Mouse (Mus musculus) naive thymus-derived CD4-positive, alpha-beta T cell, adult 2 months (primary cell): ENCODE measurements around the gene Cntfr.

ENCODE experiments used
- DNase-seq: peaks from one replicate; pipeline ENCODE4 v3.0.0-alpha.2; 2011; ENCODE audit warnings: low read depth

The Cntfr gene

DNA sequence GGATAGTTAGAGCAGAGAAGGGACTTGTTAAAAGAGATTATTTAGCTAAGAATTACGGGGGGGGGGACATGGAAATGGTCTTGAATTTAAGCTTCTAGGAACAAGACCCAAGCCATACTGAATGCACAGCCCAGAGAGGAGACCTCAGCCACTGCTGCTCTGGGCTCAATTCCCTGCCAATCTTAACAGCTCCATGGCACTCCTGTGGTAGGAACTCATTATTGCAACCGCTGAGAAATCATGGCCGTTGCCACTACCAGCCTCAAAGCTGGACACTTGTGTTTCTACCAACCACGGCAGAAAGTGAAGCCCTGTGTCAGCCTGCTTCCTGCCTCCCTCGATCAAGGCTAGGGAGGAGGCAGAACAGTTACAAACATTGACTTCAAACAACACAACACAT is 51.4 kb downstream of the Cntfr start:
- DNase-seq, result no peak

DNA sequence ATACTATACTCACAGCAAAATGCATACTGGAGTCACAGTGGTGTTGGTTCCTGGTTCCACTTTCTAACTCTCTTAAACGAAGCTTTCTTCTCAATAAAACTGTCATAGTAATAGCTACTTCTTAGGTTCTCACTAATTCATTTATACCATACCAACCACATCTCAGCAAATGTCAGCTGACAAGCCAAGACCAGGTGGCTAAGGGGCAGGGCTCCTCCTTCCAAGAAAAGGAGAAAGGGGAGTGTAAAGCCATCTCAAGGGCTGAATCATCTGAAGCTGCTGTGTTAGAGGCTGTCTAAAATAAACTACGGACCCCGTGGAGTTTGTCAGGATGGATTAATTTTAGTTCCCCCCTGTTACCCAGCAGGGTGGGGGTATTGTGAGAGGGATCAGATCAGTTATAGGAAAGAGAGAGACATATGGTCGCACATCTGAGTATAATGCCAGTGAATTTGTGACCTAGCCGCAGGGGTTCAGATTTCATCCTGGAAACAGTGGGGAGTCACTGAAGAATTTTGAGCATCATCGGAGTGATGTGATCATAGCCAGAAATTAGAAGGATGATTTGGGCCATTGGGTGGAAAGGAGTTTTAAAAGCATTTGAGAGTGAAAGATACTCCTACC is 55.6 kb downstream of the Cntfr start:
- DNase-seq, result no peak

DNA sequence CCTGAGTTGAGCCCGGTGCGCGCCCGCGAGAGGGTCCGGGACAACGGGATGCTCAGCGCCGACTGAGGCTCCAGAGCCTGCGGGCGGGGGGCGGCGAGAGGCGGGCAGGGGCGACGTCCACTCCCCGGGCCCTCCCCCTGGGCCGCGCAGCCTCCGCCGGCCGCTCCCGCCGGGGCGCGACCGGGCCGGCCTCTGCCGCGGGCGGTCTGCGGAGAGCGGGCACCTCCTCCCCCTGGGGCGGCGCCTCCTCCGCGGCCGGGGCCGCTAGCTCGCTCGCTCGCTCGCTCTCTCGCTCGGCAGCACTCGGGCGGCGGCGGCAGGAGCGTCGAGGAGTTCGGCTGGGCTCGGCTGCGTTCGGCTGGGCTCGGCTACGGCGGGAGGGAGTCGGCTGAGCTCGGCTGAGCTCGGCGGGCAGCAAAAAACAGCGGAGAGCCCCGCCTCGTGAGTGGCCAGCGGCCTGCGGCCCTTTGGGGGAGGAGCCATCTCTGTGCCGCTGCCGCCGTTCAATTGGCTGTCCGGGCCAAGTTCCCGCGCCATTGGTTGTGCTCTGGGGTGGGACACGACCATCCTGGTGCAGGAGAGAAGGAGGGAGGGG is 56.9 kb downstream of the Cntfr start, which contains the start of gene Enho:
Enho (minus strand) TSS at position 412 of the 595 bp plus-strand sequence.
- DNase-seq, result peak; percentile 90

DNA sequence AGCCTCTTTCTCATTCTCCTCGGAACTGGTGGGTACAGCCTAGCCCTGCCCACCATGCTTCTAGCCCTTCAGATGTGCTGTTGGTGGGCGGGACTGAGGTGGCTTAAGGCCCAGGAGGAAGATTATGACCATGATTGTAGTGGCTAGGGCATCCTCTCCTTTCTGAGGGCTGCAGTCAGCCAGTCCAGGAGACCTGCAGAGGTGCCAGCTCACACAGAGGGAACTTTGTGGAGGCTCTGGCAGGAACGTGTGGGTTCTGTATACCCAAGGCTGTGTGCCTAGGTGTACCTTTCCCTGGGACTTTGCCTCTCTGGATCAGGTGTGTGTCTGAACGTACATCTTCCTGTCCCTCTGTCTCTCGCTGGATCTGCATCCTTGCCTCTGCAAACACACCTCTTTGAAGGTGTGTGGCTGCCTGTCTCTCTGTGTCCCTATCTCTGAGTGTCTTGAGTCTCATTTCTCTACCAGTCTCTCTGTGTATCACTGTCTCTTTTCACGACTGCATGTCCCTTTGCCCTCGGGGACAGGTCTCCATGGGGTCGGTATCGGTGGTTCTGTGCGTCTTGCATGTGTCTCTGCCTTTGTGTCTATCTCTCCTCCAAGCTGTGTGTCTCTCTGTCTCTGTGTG is 57.6 kb downstream of the Cntfr start:
- DNase-seq, result peak; percentile 56

DNA sequence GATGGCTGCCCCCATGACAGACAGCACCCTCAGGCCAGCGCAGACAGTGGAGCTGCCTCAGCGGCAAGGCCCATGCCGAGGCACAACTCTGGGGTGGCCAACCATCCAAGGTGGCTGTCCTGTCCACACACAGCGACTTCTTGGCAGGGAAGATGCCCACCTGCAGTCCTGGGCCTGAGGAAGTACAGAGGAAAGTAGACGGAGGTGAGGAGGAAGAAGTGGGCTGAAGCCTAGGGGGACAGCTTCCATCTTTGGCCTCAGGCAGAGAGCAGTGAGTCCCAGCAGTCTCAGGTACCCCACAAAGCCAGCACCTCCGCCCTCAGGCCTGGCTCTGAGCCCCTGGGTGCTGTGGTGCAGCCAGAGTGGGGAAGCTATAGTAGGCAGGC is 58.1 kb downstream of the Cntfr start:
- no peak for DNase-seq

DNA sequence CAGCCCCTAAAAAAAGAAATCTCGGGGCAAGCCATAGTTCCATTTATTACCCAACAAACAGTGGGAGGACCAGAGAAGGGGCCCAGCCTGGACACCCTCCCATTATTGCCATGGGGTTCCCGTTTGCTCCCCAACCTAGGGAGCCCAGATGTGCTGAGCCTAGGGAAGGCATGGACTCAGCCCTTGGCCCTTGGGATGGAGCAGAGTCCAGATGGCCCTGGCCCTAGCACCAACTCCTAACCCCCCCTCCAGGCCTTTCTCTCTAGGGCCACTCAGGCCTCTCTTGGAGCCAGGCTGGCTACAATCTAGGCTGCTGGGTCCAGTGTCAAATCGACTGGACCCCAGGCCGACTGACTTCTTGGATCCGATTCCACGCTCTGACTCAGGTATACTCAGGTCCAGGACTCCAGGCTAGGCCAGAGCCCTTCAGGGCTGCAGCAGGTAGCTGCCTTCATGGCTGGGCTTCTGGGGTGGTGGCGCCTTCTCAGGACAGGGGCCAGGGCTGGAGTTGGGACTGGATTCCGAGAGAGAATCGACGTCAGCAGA is 58.6 kb downstream of the Cntfr start:
- no peak for DNase-seq

DNA sequence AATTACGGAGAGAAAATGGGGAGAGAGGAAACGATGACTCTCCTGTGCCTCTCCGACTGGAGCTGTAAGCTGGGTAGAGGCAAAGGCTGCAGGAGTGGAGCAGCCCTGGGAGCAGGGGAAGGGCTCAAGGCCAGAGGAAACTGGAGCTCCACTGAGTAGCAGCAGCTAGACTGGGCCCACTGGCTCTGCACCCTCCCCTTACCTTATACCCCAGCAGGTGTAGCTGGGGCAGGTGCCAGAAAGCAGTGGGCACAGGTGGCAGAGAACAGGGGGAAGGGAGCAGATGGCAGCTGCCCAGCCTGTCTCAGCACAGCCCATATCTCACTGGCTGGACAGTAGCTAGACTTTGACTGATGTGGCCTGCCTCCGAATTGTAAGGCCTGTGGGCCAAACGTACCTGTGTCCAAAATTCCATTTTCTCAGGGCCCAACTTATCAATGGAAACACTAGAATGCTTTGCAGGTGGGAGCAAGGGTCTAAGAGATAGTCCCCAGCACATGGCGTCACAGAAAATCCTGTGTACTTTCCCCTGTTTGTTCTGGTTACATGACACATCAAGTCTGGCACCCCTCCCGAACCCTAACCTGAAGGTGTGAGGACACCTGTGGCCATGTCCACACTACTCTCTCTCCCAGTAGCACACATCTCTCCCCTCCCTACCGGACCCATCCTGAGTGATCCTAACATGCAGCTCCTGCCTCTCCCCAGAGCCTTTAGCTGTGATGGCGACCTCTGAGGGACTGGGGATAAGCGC is 59.8 kb downstream of the Cntfr start:
- DNase-seq, result no peak

DNA sequence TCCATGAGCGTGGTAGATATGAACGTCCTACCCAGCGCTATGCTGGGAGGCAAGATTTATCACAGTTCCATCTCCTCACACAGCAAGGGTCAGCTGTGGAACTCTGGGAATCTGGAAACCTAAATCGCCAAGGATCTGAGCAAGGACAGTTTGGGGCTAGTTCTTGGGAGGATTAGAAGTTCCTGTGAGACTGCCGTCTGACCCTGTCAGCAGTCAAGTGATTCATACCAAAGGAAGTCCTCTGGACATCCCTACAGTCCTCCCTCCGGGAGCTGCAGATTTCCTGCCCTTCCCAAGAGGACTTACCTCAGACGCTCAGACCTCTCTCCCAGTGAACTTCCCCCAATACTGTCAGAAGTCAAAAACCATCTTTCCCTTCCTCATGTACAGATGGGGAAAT is 60.5 kb downstream of the Cntfr start:
- DNase-seq, result no peak

DNA sequence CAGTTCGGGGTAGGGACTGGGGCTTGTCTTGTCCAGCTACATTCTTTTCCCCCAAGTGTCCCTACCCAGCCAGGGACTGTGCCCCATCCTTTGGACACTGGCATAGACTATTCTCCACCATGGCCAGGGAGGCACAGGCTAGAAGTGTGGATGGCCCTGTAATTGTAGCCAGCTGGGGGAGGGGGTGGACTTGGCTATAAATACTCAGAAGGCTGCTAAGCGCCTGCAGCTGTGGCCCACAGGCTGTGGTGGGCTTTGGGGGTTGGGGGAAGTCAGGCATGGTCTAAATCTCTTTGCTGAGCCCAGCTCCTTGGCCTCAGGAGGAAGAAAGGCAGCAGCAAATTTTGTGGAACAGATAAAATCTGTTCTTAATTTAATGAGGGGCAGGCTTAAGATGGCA is 61.0 kb downstream of the Cntfr start:
- DNase-seq, result no peak

DNA sequence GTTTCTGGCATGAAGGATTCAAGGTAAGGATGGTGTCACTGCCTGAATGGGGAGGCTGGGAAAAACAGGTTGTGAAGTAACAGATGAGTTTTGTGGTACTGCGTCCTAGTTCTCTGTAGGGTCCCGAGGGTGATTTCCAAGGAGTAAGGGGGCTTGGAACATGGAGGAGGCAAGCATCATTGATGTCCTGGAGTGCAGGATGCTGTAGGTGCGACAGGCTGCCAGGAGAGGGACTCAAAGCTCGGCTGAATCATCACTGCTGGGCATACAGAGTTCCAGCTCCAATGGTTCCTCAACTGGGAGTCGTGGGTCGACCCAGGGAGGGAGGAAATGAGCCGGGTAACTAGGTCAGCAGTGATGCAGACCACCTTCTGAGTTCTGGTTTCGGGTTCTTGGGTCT is 61.7 kb downstream of the Cntfr start:
- DNase-seq, result no peak

DNA sequence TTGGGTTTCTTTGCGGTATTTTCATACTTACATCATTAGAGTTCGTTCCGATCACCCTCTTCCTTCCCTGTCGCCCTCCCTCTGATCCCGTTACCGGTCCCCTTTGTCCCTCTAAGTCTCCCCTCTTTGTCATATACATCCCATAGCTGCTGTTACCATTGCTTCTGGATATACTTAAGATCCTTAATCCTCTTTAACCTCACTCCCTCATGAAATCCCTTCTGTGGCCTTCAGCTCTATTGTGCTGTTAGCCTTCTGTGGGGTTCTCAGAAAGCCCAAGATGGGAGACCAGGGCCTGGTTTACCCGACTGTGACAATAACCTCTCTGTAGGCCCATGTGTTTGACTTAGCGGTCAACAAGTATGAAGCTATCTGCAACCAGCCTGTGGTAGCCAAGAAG is 62.3 kb downstream of the Cntfr start:
- no peak for DNase-seq

DNA sequence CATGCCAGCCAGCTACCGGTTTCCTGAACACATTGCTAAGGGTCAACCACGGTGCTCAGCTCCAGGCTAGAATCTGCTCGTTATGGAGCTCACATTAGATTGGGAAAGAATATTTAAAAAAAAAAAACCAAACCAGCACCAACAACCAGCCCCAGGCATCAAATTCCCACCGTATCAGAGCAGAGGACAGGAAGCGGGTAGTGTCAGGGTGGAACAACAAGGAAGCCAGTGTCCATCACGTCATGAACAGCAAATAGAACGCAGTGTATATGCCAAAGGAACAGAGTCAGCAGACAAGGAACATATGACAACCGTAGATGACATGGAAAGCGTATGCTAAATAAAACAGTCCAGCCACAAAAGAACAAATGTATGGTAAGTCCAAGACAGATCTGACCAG is 63.9 kb downstream of the Cntfr start:
- no peak for DNase-seq

DNA sequence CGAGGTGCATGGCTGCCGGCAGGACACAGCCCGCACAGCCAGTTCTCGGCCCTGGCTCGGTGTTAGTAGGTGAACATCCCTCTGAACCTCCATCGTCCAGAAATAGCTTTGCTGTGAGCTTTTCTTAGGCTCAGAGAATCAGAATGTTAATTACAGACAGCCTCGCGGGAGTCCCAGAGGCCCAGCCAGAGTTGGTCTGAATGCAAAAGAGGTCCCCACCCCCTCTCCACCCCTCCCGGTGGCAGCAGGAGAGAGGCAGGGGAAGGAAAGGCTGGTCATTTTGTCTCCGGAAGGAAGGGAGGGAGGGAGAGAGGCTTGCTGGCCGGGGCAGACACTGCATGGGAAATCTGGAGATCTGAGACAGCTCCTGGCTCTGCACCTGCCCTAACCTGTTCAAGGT is 65.5 kb downstream of the Cntfr start:
- DNase-seq, result no peak

DNA sequence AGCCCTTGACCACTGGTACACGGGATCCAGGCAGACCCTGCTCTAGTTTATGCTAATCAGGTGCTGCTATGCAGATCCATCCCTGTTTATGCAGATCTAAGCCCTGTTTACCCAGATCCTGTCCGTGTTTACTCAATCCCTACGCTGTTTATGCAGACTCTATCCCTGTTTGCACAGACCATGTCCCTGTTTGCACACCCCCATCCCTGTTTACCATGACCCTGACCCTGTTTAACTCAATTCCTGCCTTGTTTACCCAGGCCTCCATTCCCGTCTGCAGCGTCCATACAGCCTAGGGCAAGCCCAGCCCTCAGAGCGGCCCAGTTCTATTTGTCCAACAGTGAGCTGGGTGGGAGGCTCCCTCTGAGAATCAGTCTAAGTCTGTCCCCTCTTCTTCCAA is 66.7 kb downstream of the Cntfr start:
- DNase-seq, result no peak

DNA sequence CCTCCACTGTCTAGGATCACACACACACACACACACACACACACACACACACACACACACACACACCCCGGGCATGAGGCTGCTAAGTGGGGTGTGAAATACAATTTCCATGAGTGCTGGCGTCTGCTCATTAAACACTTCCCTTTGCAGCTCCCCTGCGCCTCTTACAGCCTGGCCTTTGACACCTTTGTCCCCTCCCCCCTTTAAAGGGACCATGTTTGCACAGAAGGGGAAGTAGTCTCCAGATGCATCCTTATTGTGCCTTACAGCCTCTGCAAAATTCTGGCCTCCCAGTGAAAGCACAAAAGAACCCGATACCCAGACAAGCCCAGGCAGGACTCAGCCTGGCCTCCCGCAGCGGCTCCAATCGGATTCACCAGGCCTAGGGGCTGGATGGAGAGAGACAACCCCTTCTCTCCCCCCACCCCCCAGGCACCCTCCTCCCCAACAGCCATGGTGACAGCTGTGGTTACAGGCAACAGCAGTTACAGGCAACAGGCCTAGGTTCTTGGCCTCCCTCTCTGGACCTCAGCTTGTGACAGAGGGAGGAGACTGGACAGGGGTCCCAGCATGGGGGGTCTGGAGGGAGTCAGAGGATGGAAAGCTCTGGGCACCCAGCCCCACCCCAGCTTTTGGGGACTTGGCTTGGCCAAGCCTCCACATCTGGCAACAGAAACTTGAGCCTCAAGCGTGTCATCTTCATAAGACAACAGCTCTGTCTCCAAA is 68.5 kb downstream of the Cntfr start:
- no peak for DNase-seq

DNA sequence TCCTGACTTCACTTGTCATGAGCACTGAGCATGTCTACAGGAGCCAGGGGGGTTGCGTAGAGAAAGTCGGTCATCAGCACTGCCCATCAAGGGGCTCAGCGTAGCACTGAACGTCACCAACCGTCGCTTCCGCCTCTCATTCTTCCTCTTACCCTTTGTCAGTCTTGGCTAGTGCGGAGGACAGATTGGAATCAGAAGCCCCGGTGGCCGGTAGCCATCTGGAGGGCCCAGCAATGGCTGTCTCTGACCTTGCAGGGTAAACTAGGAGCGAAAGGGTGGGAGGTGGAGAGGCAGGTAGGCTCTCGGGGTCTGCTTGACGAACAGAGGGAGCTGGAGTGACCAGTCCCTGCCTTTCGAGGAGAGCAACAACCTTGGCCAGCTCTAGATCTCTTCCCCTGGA is 74.8 kb downstream of the Cntfr start:
- DNase-seq, result no peak

DNA sequence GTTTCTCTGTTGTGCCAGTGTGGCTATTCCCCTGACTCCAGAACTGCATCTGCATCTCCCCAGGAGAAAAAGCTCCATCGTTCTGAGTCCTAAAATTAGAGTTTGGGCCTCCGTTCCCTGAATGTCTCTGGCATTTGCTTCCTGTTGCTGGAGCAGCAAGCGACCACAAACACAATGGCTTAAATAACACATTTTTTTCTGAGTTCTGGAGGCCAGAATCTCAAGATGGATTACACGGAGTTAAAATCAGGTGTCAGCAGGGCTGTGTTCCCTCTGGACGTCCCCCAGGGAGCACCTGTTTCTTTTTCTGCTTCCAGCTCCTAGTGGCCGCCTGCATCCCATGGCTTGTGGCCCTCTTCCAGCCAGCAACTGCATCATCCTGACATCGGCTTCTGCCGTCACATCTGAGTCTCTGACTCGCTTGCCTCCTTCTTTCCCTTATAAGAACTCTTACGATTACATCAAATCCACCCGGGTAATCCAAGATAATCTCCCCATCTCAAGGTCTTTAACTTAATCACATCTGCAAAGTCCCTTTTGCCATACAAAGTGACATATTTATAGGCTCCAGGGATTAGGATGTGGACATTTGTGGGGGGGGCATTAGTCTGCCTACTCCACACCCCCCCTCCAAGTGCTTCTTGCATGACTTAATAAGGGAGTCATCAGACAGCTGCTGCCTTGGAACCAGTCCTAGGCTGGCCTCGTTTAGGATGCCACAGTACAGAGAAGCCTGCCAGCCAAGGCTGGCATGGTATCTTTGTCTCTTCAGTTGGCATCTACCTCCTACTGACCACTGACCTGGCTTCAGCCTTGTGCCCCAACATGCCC is 77.8 kb downstream of the Cntfr start:
- DNase-seq, result no peak

DNA sequence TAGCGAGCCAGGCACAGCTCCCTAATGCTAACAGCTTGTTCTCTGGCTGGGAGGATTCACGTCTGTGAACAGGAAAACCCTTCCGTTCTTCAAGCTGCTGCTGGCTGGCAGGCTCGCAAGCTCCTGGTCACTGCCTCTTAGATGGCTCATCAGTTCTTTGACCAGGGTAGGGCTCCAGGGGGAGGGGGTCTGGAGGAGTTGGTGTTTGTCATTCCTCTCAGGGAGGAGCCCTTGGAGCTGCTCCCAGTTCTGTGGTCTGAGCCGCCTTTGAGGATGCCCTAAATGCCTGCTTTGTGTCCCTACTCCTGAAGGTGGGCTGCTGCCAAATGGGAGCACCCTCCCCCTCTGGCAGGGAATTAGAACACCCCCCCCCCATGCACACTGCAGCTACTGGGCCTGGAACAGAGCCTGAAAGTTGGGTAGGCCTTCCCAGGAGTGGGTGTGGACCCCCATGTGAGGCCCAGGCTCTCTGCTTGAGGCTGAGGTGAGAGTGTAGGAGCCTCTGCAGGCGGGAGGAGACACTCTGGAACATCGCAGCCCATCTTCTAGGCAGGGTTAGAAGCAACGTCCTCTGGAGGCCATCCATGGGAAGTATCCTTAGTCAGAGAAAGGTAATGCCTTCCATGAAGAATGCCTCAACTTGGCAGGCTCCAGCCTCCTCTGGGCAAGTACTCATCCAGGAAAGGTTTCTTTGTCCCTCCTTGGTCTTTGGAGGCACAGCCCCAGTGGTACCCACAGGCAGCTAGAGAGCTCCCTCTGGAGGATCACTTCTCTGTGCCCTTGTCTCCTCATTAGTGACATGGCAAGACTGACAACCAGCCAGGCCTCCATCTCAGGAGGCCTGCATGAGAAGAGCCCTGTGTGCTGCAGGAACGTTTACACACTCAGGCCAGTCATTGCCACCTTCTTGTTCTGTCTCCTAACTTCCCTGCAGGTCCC is 81.0 kb downstream of the Cntfr start:
- no peak for DNase-seq

DNA sequence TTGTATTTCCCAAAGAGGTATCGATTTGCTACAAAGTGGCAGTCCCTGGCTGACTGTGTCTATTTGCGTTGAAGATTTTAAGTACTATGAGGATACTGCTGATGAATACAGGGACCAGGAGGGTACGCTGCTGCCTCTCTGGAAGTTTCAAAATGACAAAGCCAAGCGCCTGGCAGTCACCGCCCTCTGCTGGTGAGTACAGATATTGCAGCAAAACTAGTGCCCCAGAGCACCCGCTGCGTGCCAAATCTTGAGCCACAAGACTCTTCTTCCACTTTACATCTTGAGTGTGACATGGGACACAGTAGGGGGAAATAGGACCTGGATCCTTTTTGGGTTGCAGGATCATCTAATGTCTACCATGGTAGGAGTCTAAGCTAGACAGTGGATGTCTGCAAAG is 82.7 kb downstream of the Cntfr start:
- peak; percentile 73 for DNase-seq

DNA sequence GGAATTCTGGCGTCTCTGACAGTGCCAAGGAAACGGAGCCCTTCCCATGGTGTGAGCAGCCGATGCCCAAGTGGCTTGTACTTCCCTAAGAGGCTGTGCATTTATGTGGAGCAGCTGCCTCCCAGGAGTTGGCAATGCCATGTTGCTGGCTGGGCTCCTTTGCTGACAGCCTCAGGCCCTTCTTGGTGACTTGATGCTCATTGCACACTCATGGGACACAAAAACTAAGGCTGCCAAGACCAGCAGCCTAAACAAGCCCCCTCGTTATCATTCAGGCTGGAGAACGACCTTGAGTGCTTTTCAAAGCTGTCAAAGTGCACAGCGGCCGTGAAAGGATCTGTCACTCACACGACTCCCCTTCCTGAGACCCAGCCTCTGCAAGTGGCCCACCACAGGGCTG is 84.7 kb downstream of the Cntfr start:
- DNase-seq, result no peak
